Mouse (Mus musculus) neural tube, embryonic 12.5 days (tissue): Measurements from ENCODE around the gene Lrrc23. TPM values are rescaled to one million over a fixed set of nuclear protein-coding genes. Genes with fewer than 3 reads are reported as not detected.
"Not testable (repeated sequence)": the region's sequence is repeated elsewhere in the genome, so short reads cannot be mapped to it uniquely, and the experiment has no call there.

Source experiments
- ATAC-seq: fragments of 200-750 bp; cut with Nextera tagmentation; 2 replicates; pipeline ENCODE4 v1.8.0; 2017; ENCODE audit warnings: low read depth, mild to moderate bottlenecking, moderate TSS enrichment, moderate library complexity; ENCODE audit not compliant: low FRiP score
- H3K27ac ChIP-seq: fragments of 300-500 bp; sonication (generic); 2 replicates; pipeline ENCODE4 v1.5.1; 2016
- H3K27me3 ChIP-seq: fragments of 300-500 bp; sonication (generic); replicated peaks from 2 replicates; pipeline ENCODE4 v1.6.1; 2016; ENCODE audit warnings: mild to moderate bottlenecking
- H3K36me3 ChIP-seq: fragments of 300-500 bp; sonication (generic); 2 replicates; pipeline ENCODE4 v1.6.1; 2016; ENCODE audit warnings: mild to moderate bottlenecking
- H3K4me1 ChIP-seq: fragments of 300-500 bp; sonication (generic); 2 replicates; pipeline ENCODE4 v1.6.1; 2016
- H3K4me2 ChIP-seq: fragments of 300-500 bp; sonication (generic); replicated peaks from 2 replicates; pipeline ENCODE4 v1.6.1; 2016; ENCODE audit warnings: mild to moderate bottlenecking
- H3K4me3 ChIP-seq: fragments of 300-500 bp; sonication (generic); 2 replicates; pipeline ENCODE4 v1.5.1; 2016
- H3K9ac ChIP-seq: fragments of 300-500 bp; sonication (generic); 2 replicates; pipeline ENCODE4 v1.6.1; 2016; ENCODE audit warnings: mild to moderate bottlenecking
- H3K9me3 ChIP-seq: fragments of 300-500 bp; sonication (generic); 2 replicates; pipeline ENCODE4 v1.6.1; 2016; ENCODE audit warnings: mild to moderate bottlenecking
- WGBS: fragments of 180-500 bp; shearing (Covaris S2); methylation state at CpG from one replicate; pipeline ENCODE4 v1.1.7; 2016; 5-methylcytosine and 5-hydroxymethylcytosine counted together
- polyA plus RNA-seq: library from polyadenylated mRNA; unstranded; fragments of >200 nt; fragmentation: Nextera tagmentation; extraction: Ambion mirVana; gene quantifications from 2 replicates; pipeline ENCODE4 v1.2.1, GENCODE M21; 2016

The Lrrc23 gene
- polyA plus RNA-seq, 1 experiment from 2014 or later: 0.85 TPM

- WGBS: 1% methylated on average over 34 of the region's 34 CpGs
- Histone ChIP-seq H3K9me3 (no peaks in the 10 kb centered on the region), H3K4me3 (peak overlapping the region; percentile 34), H3K9ac (peak overlapping the region; percentile 48), H3K4me1 (peaks cover 28% of the 10 kb centered on the region), H3K27ac (no peak overlapping the region), H3K4me2 (peak overlapping the region; percentile 81), H3K27me3 (no peaks in the 10 kb centered on the region), H3K36me3 (no peaks in the 10 kb centered on the region)
- peak; percentile 82 for ATAC-seq
These were observed 26.1 kb upstream of the Lrrc23 start for GRCm38 (mm10) chr6:124805341-124806321.

- Histone ChIP-seq H3K4me1 (peaks cover 19% of the 10 kb centered on the region), H3K4me3 (no peak overlapping the region), H3K9ac (no peak overlapping the region), H3K9me3 (no peaks in the 10 kb centered on the region), H3K27ac (no peak overlapping the region), H3K27me3 (no peaks in the 10 kb centered on the region), H3K36me3 (no peaks in the 10 kb centered on the region), H3K4me2 (no peak overlapping the region)
- 92% methylated on average over 3 of the region's 3 CpGs for WGBS
- no peak for ATAC-seq
These were observed 24.8 kb upstream of the Lrrc23 start for GRCm38 (mm10) chr6:124804341-124804740.

GRCm38 (mm10) chr6:124803691-124804090, 24.2 kb upstream of the Lrrc23 start:
- not testable (repeated sequence) for H3K27me3 ChIP-seq, H3K36me3 ChIP-seq, H3K9ac ChIP-seq, H3K27ac ChIP-seq, H3K4me3 ChIP-seq, H3K9me3 ChIP-seq, H3K4me2 ChIP-seq, ATAC-seq
- H3K4me1 ChIP-seq: peaks cover 12% of the 10 kb centered on the region
- 98% methylated on average over 4 of the region's 4 CpGs for WGBS

GRCm38 (mm10) chr6:124803061-124803460, 23.5 kb upstream of the Lrrc23 start:
- H3K27ac ChIP-seq: no peak overlapping the region
- H3K4me1 ChIP-seq: peaks cover 6% of the 10 kb centered on the region
- 75% methylated on average over 3 of the region's 3 CpGs for WGBS
- no peaks in the 10 kb centered on the region for H3K36me3 ChIP-seq
- no peak for ATAC-seq
- H3K4me2 ChIP-seq: no peak overlapping the region
- H3K27me3 ChIP-seq: no peaks in the 10 kb centered on the region
- H3K4me3 ChIP-seq: no peak overlapping the region
- H3K9me3 ChIP-seq: no peaks in the 10 kb centered on the region
- no peak overlapping the region for H3K9ac ChIP-seq

- 20% methylated on average over 6 of the region's 9 CpGs for WGBS
- H3K4me1 ChIP-seq, H3K36me3 ChIP-seq, H3K4me3 ChIP-seq, H3K9me3 ChIP-seq, ATAC-seq, H3K27me3 ChIP-seq, H3K27ac ChIP-seq, H3K9ac ChIP-seq: not testable (repeated sequence)
- H3K4me2 ChIP-seq: 0 out of 2 replicates have a peak overlapping the region, but pooled peaks have one; percentile 16
These were observed 22.9 kb upstream of the Lrrc23 start for GRCm38 (mm10) chr6:124802400-124802799.

GRCm38 (mm10) chr6:124796200-124796599, 16.7 kb upstream of the Lrrc23 start:
- WGBS: 84% methylated on average over 2 of the region's 2 CpGs

GRCm38 (mm10) chr6:124795781-124796180, 16.3 kb upstream of the Lrrc23 start:
- Histone ChIP-seq H3K4me3 (no peak overlapping the region), H3K27ac (no peak overlapping the region), H3K9ac (no peak overlapping the region), H3K36me3 (no peaks in the 10 kb centered on the region), H3K4me2 (no peak overlapping the region), H3K9me3 (no peaks in the 10 kb centered on the region), H3K27me3 (no peaks in the 10 kb centered on the region), H3K4me1 (no peaks in the 10 kb centered on the region)
- ATAC-seq: no peak
- 70% methylated on average over 4 of the region's 4 CpGs for WGBS

More at GRCm38 (mm10) chr6:124796200-124796599, 16.7 kb upstream of the Lrrc23 start:
- no peak for ATAC-seq
- H3K4me3 ChIP-seq: no peak overlapping the region
- H3K9me3 ChIP-seq: no peaks in the 10 kb centered on the region
- H3K4me1 ChIP-seq: no peaks in the 10 kb centered on the region
- no peaks in the 10 kb centered on the region for H3K36me3 ChIP-seq
- no peak overlapping the region for H3K27ac ChIP-seq
- H3K27me3 ChIP-seq: no peaks in the 10 kb centered on the region
- H3K4me2 ChIP-seq: no peak overlapping the region
- H3K9ac ChIP-seq: no peak overlapping the region

GRCm38 (mm10) chr6:124791911-124792310, 12.4 kb upstream of the Lrrc23 start:
- no peaks in the 10 kb centered on the region for H3K4me1 ChIP-seq
- no peak overlapping the region for H3K4me2 ChIP-seq
- no peak overlapping the region for H3K27ac ChIP-seq
- H3K36me3 ChIP-seq: no peaks in the 10 kb centered on the region
- no peaks in the 10 kb centered on the region for H3K27me3 ChIP-seq
- 87% methylated on average over 3 of the region's 3 CpGs for WGBS
- H3K9me3 ChIP-seq: no peaks in the 10 kb centered on the region
- no peak overlapping the region for H3K9ac ChIP-seq
- no peak for ATAC-seq
- H3K4me3 ChIP-seq: no peak overlapping the region

GRCm38 (mm10) chr6:124790121-124790520, 10.6 kb upstream of the Lrrc23 start:
- no peak overlapping the region for H3K27ac ChIP-seq
- no peaks in the 10 kb centered on the region for H3K36me3 ChIP-seq
- H3K4me3 ChIP-seq: no peak overlapping the region
- WGBS: 74% methylated on average over 4 of the region's 4 CpGs
- no peaks in the 10 kb centered on the region for H3K4me1 ChIP-seq
- no peaks in the 10 kb centered on the region for H3K27me3 ChIP-seq
- no peak overlapping the region for H3K9ac ChIP-seq
- no peak for ATAC-seq
- H3K9me3 ChIP-seq: no peaks in the 10 kb centered on the region
- no peak overlapping the region for H3K4me2 ChIP-seq

GRCm38 (mm10) chr6:124789519-124789918, 10.0 kb upstream of the Lrrc23 start:
- H3K9me3 ChIP-seq: no peaks in the 10 kb centered on the region
- H3K4me1 ChIP-seq: no peaks in the 10 kb centered on the region
- H3K27me3 ChIP-seq: no peaks in the 10 kb centered on the region
- ATAC-seq: no peak
- no peak overlapping the region for H3K4me3 ChIP-seq
- H3K9ac ChIP-seq: no peak overlapping the region
- no peak overlapping the region for H3K27ac ChIP-seq
- H3K36me3 ChIP-seq: no peaks in the 10 kb centered on the region
- WGBS: 86% methylated on average over 4 of the region's 4 CpGs
- H3K4me2 ChIP-seq: no peak overlapping the region

GRCm38 (mm10) chr6:124787722-124788121, 8.2 kb upstream of the Lrrc23 start:
- no peak overlapping the region for H3K4me2 ChIP-seq
- H3K4me3 ChIP-seq: no peak overlapping the region
- H3K9ac ChIP-seq: no peak overlapping the region
- no peaks in the 10 kb centered on the region for H3K27me3 ChIP-seq
- 81% methylated on average over 10 of the region's 10 CpGs for WGBS
- no peak overlapping the region for H3K27ac ChIP-seq
- no peak for ATAC-seq
- no peaks in the 10 kb centered on the region for H3K36me3 ChIP-seq
- H3K9me3 ChIP-seq: no peaks in the 10 kb centered on the region
- H3K4me1 ChIP-seq: no peaks in the 10 kb centered on the region

GRCm38 (mm10) chr6:124786756-124787420, 7.4 kb upstream of the Lrrc23 start:
- no peak overlapping the region for H3K4me3 ChIP-seq
- no peak for ATAC-seq

More at GRCm38 (mm10) chr6:124786756-124787420, 7.4 kb upstream of the Lrrc23 start:
- H3K36me3 ChIP-seq: no peaks in the 10 kb centered on the region
- 61% methylated on average over 8 of the region's 8 CpGs for WGBS
- no peaks in the 10 kb centered on the region for H3K9me3 ChIP-seq
- H3K4me2 ChIP-seq: no peak overlapping the region
- H3K4me1 ChIP-seq: no peaks in the 10 kb centered on the region
- no peak overlapping the region for H3K27ac ChIP-seq
- no peaks in the 10 kb centered on the region for H3K27me3 ChIP-seq
- H3K9ac ChIP-seq: no peak overlapping the region
